Mouse (Mus musculus) liver, adult 2 months (tissue): ENCODE results near the gene Nkain4.

ENCODE experiments used
- CTCF ChIP-seq: fragments of 200-500 bp; IDR thresholded peaks from 2 replicates; pipeline ENCODE4 v1.5.1; 2011; ENCODE audit warnings: low read depth, low read length, control low read depth
- POLR2A ChIP-seq: fragments of 200-500 bp; IDR thresholded peaks from 2 replicates; pipeline ENCODE4 v1.6.1; 2011; ENCODE audit warnings: low read length, control low read depth; ENCODE audit not compliant: insufficient read depth; ENCODE audit errors: extremely low read depth

GRCm38 (mm10) chr2:180987432-180988030 lies 33.0 kb upstream of the Nkain4 start:
- TF ChIP-seq CTCF (no peak), POLR2A (no peak)
